Mouse (Mus musculus): ENCODE data around the gene Dab1.
A peak's percentile ranks its signal among the peaks of the same experiment; 100 is the strongest.

Gene Dab1

DNA sequence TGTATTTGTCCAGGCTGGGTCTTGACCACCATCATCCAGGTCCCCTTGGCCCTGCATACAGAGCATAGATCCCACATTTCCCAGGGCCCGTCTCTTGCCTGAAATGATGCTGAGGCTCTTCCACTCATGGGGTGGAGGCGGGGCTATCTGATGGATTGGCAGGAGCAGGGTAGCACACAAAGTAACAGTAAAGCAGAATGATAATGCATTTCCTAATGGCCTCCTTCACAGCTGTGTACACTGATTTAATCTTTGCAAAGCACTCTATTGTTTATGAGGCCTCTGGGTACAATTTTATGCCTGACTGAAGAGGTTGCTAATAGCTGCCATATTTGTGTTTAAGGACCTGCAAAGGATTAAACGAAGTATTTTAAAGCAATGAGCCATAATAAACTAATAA, 374.7 kb downstream of the Dab1 start:
- DNase-seq (ENCODE audit: low spot score), result no peak

GRCm38 (mm10) chr4:103994406-103994805, 375.2 kb downstream of the Dab1 start:
- DNase-seq (ENCODE audit: low spot score), result no peak

- DNase-seq (ENCODE audit: low spot score), result no peak
These were observed 389.2 kb downstream of the Dab1 start for GRCm38 (mm10) chr4:104008406-104008805.

GRCm38 (mm10) chr4:104011683-104012082, 392.5 kb downstream of the Dab1 start:
- DNase-seq (ENCODE audit: low spot score), result no peak

DNA sequence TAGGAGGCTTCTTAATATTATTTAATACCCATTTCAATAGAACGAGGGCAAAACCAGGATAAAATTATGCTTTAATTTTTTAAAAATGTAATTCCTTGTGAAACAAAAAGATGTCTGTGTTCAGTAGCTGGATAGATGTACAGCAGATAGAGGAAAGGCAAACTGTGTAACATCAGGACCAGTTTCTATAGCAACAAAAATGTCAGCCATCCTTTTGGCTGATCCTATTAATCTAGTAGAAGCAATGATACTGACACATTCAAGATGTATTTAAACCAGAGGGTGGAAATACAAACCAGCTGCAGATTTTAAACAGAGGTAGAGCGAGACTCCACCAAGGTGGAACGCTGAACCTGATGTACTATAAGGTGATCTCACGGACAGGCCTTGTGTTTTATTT, 393.0 kb downstream of the Dab1 start:
- DNase-seq (ENCODE audit: low spot score), result no peak

GRCm38 (mm10) chr4:104025117-104025694, 406.0 kb downstream of the Dab1 start:
- no peak for DNase-seq (ENCODE audit: low spot score)

DNA sequence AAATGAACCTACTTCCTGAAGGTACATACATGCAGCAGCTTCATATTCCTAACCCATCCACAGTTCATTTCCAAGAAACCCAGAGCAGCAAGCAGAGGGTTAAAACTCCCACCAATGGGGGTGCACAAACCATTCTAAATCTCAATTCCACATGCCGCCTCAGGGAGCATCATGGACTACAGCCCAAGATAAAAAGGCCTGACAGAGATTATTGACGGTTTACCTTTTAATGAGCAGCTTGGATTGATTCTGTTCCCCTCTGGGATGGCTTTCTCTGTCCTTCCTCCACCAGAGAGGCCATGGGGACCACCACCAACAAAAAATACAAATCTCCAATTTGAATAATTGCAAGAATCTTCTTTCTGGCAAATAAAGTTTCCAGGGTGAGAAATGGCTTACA, 407.7 kb downstream of the Dab1 start:
- no peak for DNase-seq (ENCODE audit: low spot score)

- DNase-seq (ENCODE audit: low spot score), result no peak
These were observed 408.1 kb downstream of the Dab1 start for GRCm38 (mm10) chr4:104027239-104027638.

DNA sequence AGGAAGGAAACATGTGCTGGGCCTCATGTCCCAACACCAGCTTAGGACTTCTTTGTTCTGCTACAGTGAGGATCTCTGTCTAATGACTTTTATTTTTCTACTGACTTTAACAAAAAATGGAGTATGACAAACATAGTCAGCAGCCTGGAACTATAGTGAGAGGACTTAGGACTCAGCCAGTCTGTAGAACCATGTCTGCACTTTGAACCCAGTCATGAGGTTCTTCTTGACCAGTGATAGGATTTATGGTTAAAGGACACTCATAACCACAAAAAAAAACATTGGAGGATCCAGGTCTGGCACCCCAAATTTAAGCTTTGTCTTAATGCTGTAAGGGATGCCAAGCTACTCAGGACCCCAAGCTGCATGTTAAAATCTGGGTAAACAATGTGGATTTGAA, 416.9 kb downstream of the Dab1 start:
- DNase-seq (ENCODE audit: low spot score), result no peak

- DNase-seq (ENCODE audit: low spot score), result no peak
These were observed 420.4 kb downstream of the Dab1 start for GRCm38 (mm10) chr4:104039588-104039987.

DNA sequence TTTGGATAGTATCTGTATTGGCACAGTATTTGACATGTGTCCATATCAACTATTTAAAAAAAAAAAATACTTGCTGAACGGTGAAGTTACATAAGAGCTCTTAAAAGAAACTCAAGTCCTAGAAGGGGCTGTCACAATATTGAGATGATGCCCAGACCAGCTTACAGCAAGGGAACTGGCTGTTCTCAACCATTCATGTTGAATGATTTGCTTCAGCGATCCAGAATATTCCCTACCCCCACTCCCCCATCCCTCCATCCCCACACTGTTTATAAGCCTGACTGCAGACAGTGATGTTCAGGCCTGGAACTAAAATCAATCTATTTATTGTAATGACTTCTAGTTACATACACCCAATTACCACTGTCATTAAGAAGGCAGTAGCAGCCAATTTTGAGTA, 424.3 kb downstream of the Dab1 start:
- no peak for DNase-seq (ENCODE audit: low spot score)

DNA sequence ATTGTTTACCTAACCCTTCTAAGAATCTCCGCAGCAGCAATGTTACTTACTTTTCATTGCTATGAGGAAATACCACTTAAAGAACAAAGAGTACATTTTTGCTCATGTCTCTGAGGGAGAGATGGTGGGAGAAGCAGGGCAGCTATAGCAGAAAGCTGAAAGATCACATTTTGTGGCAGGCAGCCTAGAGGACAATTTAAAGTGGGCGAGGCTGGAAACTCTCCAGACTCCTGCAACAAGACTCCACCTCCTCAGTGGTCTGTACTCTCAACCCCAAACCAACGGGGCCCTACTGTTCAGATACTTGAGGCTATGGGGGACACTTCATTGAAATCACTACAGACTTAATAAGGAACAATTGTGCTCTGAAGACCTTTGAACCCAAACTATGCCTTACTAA, 425.5 kb downstream of the Dab1 start:
- DNase-seq (ENCODE audit: low spot score), result no peak

DNA sequence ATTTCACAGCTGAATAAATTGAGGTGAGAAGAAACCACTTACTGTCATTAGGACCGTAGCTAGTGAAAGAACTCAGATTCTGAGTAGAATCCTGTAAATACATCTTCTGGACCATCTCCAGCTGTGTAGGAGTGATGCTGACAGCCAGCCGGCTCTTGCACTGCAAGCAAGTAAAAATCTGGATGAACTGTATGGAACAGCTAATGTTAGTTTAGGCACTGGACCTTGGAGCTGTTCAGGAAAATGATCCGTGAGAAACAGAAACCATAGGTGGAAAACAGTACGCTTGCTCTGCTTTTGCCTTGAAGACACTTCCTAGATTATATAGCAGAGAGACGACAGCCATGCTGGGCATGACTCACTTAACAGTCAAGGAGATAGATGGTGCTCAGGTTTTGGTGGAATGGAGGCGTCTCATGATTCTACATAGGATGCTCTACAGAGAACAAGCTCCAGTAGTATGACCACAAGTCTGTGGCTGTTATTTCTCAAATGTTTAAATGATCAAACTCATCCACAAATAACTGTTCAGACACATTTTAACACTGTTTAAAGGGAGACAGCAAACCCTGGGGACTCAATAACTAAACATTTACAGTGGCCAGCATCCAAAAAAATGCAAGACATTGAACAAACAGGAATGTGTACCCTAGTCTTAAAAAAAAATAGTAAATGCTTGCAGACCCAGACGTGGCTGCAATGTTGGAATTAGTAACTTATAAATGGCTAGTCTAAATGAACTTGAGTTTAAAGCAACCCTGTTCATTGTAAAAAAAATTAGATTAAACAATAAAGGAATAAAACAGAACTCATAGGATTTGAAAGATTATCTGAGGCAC, 429.0 kb downstream of the Dab1 start:
- DNase-seq (ENCODE audit: low spot score), result peak; percentile 18

- DNase-seq (ENCODE audit: low spot score), result no peak
These were observed 438.0 kb downstream of the Dab1 start for GRCm38 (mm10) chr4:104057116-104057515.

GRCm38 (mm10) chr4:104059569-104059968, 440.4 kb downstream of the Dab1 start:
- no peak for DNase-seq (ENCODE audit: low spot score)

GRCm38 (mm10) chr4:104062356-104062755, 443.2 kb downstream of the Dab1 start:
- peak; percentile 28 for DNase-seq (ENCODE audit: low spot score)

- DNase-seq (ENCODE audit: low spot score), result no peak
These were observed 447.7 kb downstream of the Dab1 start for GRCm38 (mm10) chr4:104066901-104067300.

DNA sequence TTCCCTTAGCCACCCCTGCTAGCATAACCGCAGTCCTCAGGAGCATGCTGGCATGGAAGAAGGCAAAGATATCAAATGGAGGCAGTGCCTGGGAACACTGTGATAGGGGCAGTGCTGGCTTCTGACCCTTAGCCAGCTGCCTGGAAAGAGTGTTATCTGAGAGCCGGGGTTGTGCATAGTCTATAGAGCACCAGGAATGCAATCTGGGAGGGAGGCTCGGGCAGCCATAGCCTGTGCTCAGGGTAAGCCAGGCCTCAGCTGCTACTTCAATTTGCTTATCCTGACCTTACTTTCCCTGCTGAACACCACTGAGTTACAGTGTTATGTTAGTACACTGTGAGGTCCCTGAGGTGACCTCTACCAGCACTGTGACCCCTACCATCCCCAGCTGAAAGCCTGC, 448.6 kb downstream of the Dab1 start:
- DNase-seq (ENCODE audit: low spot score), result no peak

DNA sequence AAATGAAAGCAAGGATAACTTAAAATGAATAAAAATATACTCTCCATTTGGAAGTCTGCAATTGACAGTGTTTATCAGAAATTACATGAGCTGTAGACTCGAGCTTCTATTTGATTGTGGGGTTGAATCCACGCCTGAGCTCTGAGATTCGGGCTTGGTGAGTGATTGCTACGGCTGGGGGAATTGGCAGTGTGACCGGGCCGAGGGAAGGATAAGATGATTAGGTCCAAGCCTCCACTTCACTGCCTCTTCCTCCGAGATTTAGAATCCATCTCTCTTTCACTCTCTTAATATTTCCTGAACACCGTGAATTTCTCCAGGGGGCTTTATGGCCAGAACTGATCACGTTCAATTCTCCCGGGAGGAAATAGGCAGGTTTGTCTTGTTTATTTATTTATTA, 452.1 kb downstream of the Dab1 start:
- no peak for DNase-seq (ENCODE audit: low spot score)

GRCm38 (mm10) chr4:104073920-104074459, 454.8 kb downstream of the Dab1 start:
- DNase-seq (ENCODE audit: low spot score), result no peak

- peak; percentile 35 for DNase-seq (ENCODE audit: low spot score)
These were observed 458.6 kb downstream of the Dab1 start for GRCm38 (mm10) chr4:104077771-104078170.

DNA sequence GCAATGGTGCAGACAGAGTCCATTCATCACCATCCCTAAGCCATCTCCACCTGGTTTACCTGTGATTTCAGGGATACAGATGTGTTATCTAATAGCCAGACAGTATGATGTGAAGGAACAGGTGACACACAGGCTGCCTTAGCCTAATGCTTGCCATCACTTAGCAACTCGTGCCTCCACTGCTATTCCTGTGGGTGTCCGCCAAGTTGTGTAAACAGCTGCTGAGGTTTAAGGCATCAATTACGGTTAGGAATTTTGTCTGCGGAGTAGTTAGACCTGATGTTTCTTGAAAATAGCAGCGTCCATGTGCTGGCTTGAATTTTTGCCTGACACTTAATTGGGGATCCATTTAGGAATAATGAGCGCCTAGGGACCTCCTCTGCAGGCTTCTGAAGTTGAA, 487.1 kb downstream of the Dab1 start:
- no peak for DNase-seq (ENCODE audit: low spot score)

DNA sequence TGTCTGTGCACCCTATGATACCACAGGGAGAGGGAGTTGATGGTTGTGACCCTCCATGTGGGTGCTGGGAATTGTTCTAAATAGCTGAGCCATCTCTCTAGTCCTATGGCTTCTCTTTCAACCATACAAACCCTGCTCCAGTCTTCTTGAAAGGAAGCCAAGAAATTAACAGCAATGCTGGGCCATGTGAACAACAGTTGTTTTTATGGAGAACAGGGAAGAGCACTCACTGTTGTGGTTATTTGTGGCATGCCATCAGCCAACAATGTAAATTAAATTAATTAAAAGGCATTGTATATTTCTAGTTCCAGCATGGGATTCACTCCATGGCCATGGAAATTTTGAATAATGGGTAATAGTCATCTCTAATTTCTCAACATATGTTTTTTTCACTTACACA, 492.5 kb downstream of the Dab1 start:
- DNase-seq (ENCODE audit: low spot score), result no peak

Data from layer of hippocampus, adult 11-12 months (tissue).